Mouse (Mus musculus) forebrain, embryonic 14.5 days (tissue): Measurements from ENCODE around the gene Acap2. TPM values are rescaled to one million over a fixed set of nuclear protein-coding genes. Genes with fewer than 3 reads are reported as not detected.

ENCODE experiments used
- ATAC-seq: fragments of 200-750 bp; cut with Nextera tagmentation; 2 replicates; pipeline ENCODE4 v1.8.0; 2017; ENCODE audit warnings: mild to moderate bottlenecking, moderate library complexity
- DNase-seq: peaks from one replicate; pipeline ENCODE4 v3.0.0-alpha.2; 2015; ENCODE audit warnings: low spot score
- H3K27ac ChIP-seq: fragments of 300-500 bp; sonication (generic); 2 replicates; pipeline ENCODE4 v1.5.1; 2014; ENCODE audit warnings: low read depth, mild to moderate bottlenecking, control low read depth, low read length, moderate library complexity
- H3K27me3 ChIP-seq: fragments of 300-500 bp; sonication (generic); replicated peaks from 2 replicates; pipeline ENCODE4 v1.6.1; 2014; ENCODE audit warnings: low read length, control low read depth, mixed read lengths; ENCODE audit not compliant: control insufficient read depth, insufficient read depth
- H3K36me3 ChIP-seq: fragments of 300-500 bp; sonication (generic); 2 replicates; pipeline ENCODE4 v1.6.1; 2014; ENCODE audit warnings: low read length, control low read depth; ENCODE audit not compliant: control insufficient read depth, insufficient read depth
- H3K4me1 ChIP-seq: fragments of 300-500 bp; sonication (generic); 2 replicates; pipeline ENCODE4 v1.6.1; 2014; ENCODE audit warnings: antibody characterized with exemption, low read length, control low read depth; ENCODE audit not compliant: control insufficient read depth, insufficient read depth
- H3K4me2 ChIP-seq: fragments of 300-500 bp; sonication (generic); 2 replicates; pipeline ENCODE4 v1.6.1; 2014; ENCODE audit warnings: mild to moderate bottlenecking, control low read depth, low read length
- H3K4me3 ChIP-seq: fragments of 300-500 bp; sonication (generic); 2 replicates; pipeline ENCODE4 v1.5.1; 2014; ENCODE audit warnings: low read depth, low read length, control low read depth
- H3K9ac ChIP-seq: fragments of 300-500 bp; sonication (generic); 2 replicates; pipeline ENCODE4 v1.6.1; 2014; ENCODE audit warnings: mild to moderate bottlenecking, low read length, control low read depth, moderate library complexity
- H3K9me3 ChIP-seq: fragments of 300-500 bp; sonication (generic); replicated peaks from 2 replicates; pipeline ENCODE4 v1.6.1; 2016; ENCODE audit warnings: low read length, control low read depth, mixed read lengths; ENCODE audit not compliant: control insufficient read depth
- WGBS: fragments of 180-500 bp; shearing (Covaris S2); extraction: QIAGEN DNeasy Blood & Tissue Kit; methylation state at CpG from one replicate; pipeline ENCODE4 v1.1.7; 2014; 5-methylcytosine and 5-hydroxymethylcytosine counted together
- polyA plus RNA-seq: library from polyadenylated mRNA; unstranded; fragments of >200 nt; fragmentation: Nextera tagmentation; extraction: Ambion mirVana; gene quantifications from 2 replicates; pipeline ENCODE4 v1.2.1, GENCODE M21; 2014

Acap2 gene
- polyA plus RNA-seq, 1 experiment from 2014 or later = 11.3 TPM

DNA sequence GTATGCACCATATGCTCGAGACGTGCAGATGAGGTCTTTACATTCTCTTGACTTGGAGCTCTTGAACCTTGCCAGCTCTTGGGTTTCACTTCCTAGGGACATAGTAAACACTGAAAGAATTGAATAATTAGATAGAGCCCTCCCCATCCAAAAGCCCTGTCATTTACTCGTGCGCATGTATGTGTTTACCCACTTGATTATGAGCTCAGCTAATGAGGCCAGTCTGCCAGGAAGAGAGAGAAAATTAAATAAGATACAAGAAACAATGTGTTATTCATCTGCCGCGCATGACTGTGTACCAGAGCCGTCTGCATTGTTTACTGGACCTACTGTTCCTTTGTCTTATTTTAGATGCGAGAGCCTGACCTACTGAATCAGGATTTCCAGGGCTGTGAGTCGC lies 10.5 kb upstream of the Acap2 start:
- Histone ChIP-seq H3K4me3 (no peak overlapping the region), H3K27ac (no peak overlapping the region), H3K9ac (no peak overlapping the region), H3K4me2 (no peak overlapping the region), H3K9me3 (no peaks in the 10 kb centered on the region), H3K4me1 (no peaks in the 10 kb centered on the region), H3K27me3 (no peaks in the 10 kb centered on the region), H3K36me3 (no peaks in the 10 kb centered on the region)
- ATAC-seq (no peak), DNase-seq (peak; percentile 18)
- 43% methylated on average over 9 of the region's 9 CpGs for WGBS

GRCm38 (mm10) chr16:31210453-31210852 lies 9.4 kb upstream of the Acap2 start:
- no peak for ATAC-seq
- H3K4me1 ChIP-seq = no peaks in the 10 kb centered on the region
- WGBS = 82% methylated on average over 4 of the region's 4 CpGs

GRCm38 (mm10) chr16:31209911-31210310 lies 8.9 kb upstream of the Acap2 start:
- no peak overlapping the region for H3K4me3 ChIP-seq
- ATAC-seq (no peak), DNase-seq (no peak)
- H3K36me3 ChIP-seq = no peaks in the 10 kb centered on the region
- 90% methylated on average over 5 of the region's 5 CpGs for WGBS
- no peaks in the 10 kb centered on the region for H3K4me1 ChIP-seq
- H3K9ac ChIP-seq = no peak overlapping the region
- H3K9me3 ChIP-seq = no peaks in the 10 kb centered on the region
- no peaks in the 10 kb centered on the region for H3K27me3 ChIP-seq
- no peak overlapping the region for H3K27ac ChIP-seq
- H3K4me2 ChIP-seq = no peak overlapping the region

More at GRCm38 (mm10) chr16:31210453-31210852, 9.4 kb upstream of the Acap2 start:
- DNase-seq = no peak
- Histone ChIP-seq H3K27me3 (no peaks in the 10 kb centered on the region), H3K4me2 (no peak overlapping the region), H3K4me3 (no peak overlapping the region), H3K36me3 (no peaks in the 10 kb centered on the region), H3K9me3 (no peaks in the 10 kb centered on the region), H3K27ac (no peak overlapping the region), H3K9ac (no peak overlapping the region)

GRCm38 (mm10) chr16:31205726-31206125 lies 4.7 kb upstream of the Acap2 start:
- H3K4me1 ChIP-seq = no peaks in the 10 kb centered on the region
- DNase-seq (no peak), ATAC-seq (no peak)

DNA sequence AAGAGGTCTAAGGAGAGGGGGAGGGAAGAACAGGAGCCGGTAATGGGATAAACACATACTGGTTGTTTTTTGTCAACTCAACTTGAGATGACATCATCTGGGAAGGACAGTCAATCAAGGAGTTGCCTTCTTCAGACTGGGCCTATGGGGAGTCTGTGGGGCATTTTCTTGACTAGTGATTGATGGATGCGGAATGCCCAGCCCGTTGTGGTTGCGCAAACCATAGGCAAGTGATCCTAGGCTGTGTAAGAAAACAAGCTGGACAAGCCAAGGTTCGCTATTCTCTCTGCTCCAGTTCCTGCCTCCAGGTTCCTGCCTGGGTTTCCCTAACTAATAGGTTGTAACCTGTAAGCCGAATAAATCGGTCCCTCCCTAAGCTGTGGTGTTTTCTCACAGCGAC lies 4.1 kb upstream of the Acap2 start:
- no peak overlapping the region for H3K4me3 ChIP-seq
- no peak for ATAC-seq
- H3K27me3 ChIP-seq = no peaks in the 10 kb centered on the region
- H3K27ac ChIP-seq = no peak overlapping the region
- H3K4me2 ChIP-seq = no peak overlapping the region
- H3K9ac ChIP-seq = no peak overlapping the region
- no peaks in the 10 kb centered on the region for H3K9me3 ChIP-seq
- DNase-seq = no peak
- H3K36me3 ChIP-seq = no peaks in the 10 kb centered on the region
- 92% methylated on average over 8 of the region's 8 CpGs for WGBS
- H3K4me1 ChIP-seq = no peaks in the 10 kb centered on the region

More at GRCm38 (mm10) chr16:31205726-31206125, 4.7 kb upstream of the Acap2 start:
- WGBS = 86% methylated on average over 5 of the region's 7 CpGs
- Histone ChIP-seq H3K9ac (no peak overlapping the region), H3K9me3 (no peaks in the 10 kb centered on the region), H3K36me3 (no peaks in the 10 kb centered on the region), H3K4me2 (no peak overlapping the region), H3K27ac (no peak overlapping the region), H3K4me3 (no peak overlapping the region), H3K27me3 (no peaks in the 10 kb centered on the region)

- Histone ChIP-seq H3K4me1 (peaks cover 6% of the 10 kb centered on the region), H3K36me3 (no peaks in the 10 kb centered on the region), H3K27ac (no peak overlapping the region), H3K9ac (no peak overlapping the region), H3K4me2 (no peak overlapping the region), H3K4me3 (no peak overlapping the region), H3K9me3 (no peaks in the 10 kb centered on the region), H3K27me3 (no peaks in the 10 kb centered on the region)
- peak; percentile 39 for DNase-seq
- no peak for ATAC-seq
- WGBS = 77% methylated on average over 1 of the region's 1 CpGs
These were observed 3.2 kb upstream of the Acap2 start for GRCm38 (mm10) chr16:31204216-31204615.

- DNase-seq = no peak
- Histone ChIP-seq H3K4me2 (peak overlapping the region; percentile 50), H3K27ac (0 out of 2 replicates have a peak overlapping the region, but pooled peaks have one; percentile 58), H3K9me3 (no peaks in the 10 kb centered on the region), H3K4me1 (peaks cover 9% of the 10 kb centered on the region), H3K27me3 (no peaks in the 10 kb centered on the region), H3K36me3 (no peaks in the 10 kb centered on the region), H3K9ac (no peak overlapping the region), H3K4me3 (peak overlapping the region; percentile 95)
- ATAC-seq = no peak
- 83% methylated on average over 2 of the region's 2 CpGs for WGBS
These were observed 659 bp upstream of the Acap2 start for GRCm38 (mm10) chr16:31201704-31202103.

DNA sequence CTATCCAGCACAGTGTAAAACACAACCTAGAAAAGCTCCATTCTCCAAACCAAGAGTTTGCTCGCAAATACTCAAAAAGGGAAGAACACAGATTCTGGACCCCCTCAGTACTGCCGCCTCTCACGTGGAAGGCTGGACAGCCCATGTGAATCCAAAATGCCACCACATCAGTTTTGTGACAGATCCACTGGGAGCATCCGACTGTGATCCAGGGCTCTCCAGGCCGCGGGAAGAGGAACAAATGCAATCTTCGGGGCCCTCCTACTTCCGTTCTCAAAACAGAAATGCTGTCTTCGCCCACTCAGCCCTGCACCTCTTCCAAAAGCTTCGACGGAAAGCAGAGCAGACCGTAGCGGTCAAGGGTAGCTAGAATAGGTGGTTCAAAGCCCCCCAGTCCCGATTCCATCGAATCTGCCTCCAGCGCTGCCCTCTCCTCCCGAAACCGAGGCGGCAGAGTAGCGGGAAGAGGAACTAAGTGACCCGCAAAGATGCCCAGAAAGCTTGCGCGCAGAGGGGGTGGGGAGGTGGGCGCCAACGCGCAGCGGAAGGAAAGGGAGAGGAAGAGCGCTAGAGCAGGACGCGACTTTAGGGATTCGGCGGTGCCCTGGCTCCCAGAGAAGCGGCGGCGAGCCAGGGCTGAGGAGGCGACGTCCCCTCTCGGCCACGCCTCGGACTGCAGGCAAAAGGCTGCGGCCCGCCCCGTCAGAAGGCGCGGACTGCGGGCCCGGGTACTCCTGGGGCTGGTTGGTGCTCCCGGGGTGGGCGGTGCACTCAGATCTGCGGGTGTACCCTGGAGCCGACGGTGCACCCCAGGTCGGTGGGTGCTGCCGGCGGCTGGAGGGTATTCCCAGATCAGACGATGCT lies 887 bp downstream of the Acap2 start:
- no peaks in the 10 kb centered on the region for H3K36me3 ChIP-seq
- peaks cover 9% of the 10 kb centered on the region for H3K4me1 ChIP-seq
- peak overlapping the region; percentile 93 for H3K9ac ChIP-seq
- no peaks in the 10 kb centered on the region for H3K27me3 ChIP-seq
- no peaks in the 10 kb centered on the region for H3K9me3 ChIP-seq
- peak overlapping the region; percentile 95 for H3K4me3 ChIP-seq
- WGBS = under 1% methylated on average over 54 of the region's 56 CpGs
- ATAC-seq (peak; percentile 43), DNase-seq (peak; percentile 61)
- H3K4me2 ChIP-seq = peak overlapping the region; percentile 58
- H3K27ac ChIP-seq = peak overlapping the region; percentile 93

GRCm38 (mm10) chr16:31199591-31199925 lies 1.5 kb downstream of the Acap2 start:
- Histone ChIP-seq H3K9me3 (no peaks in the 10 kb centered on the region), H3K9ac (peak overlapping the region; percentile 93), H3K27ac (0 out of 2 replicates have a peak overlapping the region, but pooled peaks have one; percentile 93), H3K4me1 (peaks cover 9% of the 10 kb centered on the region), H3K4me3 (peak overlapping the region; percentile 95), H3K4me2 (peak overlapping the region; percentile 58), H3K36me3 (no peaks in the 10 kb centered on the region), H3K27me3 (no peaks in the 10 kb centered on the region)
- 4% methylated on average over 14 of the region's 14 CpGs for WGBS
- no peak for ATAC-seq
- peak; percentile 57 for DNase-seq
